Mouse (Mus musculus) hindbrain, embryonic 14.5 days (tissue): ENCODE measurements around the gene Slc25a45. TPM values are rescaled to one million over a fixed set of nuclear protein-coding genes. Genes with fewer than 3 reads are reported as not detected.
A peak's percentile ranks its signal among the peaks of the same experiment; 100 is the strongest.

Experiments used
- ATAC-seq: fragments of 200-750 bp; cut with Nextera tagmentation; 2 replicates; pipeline ENCODE4 v1.8.0; 2017; ENCODE audit warnings: moderate number of reproducible peaks, mild to moderate bottlenecking, moderate TSS enrichment, moderate library complexity; ENCODE audit not compliant: low FRiP score
- DNase-seq: peaks from one replicate; pipeline ENCODE4 v3.0.0-alpha.2; 2015; ENCODE audit warnings: low spot score
- H3K27ac ChIP-seq: fragments of 300-500 bp; sonication (generic); 2 replicates; pipeline ENCODE4 v1.5.1; 2014; ENCODE audit warnings: mild to moderate bottlenecking, moderate library complexity
- H3K27me3 ChIP-seq: fragments of 300-500 bp; sonication (generic); 2 replicates; pipeline ENCODE4 v1.6.1; 2014; ENCODE audit warnings: mild to moderate bottlenecking, low read length, mixed read lengths; ENCODE audit not compliant: control insufficient read depth, insufficient read depth
- H3K36me3 ChIP-seq: fragments of 300-500 bp; sonication (generic); replicated peaks from 2 replicates; pipeline ENCODE4 v1.6.1; 2014; ENCODE audit not compliant: control insufficient read depth, insufficient read depth
- H3K4me1 ChIP-seq: fragments of 300-500 bp; sonication (generic); replicated peaks from 2 replicates; pipeline ENCODE4 v1.6.1; 2014; ENCODE audit warnings: antibody characterized with exemption, low read length, mixed read lengths; ENCODE audit not compliant: control insufficient read depth, insufficient read depth
- H3K4me2 ChIP-seq: fragments of 300-500 bp; sonication (generic); replicated peaks from 2 replicates; pipeline ENCODE4 v1.6.1; 2014; ENCODE audit warnings: mild to moderate bottlenecking, moderate library complexity
- H3K4me3 ChIP-seq: fragments of 300-500 bp; sonication (generic); replicated peaks from 2 replicates; pipeline ENCODE4 v1.5.1; 2014; ENCODE audit warnings: mild to moderate bottlenecking, low read length
- H3K9ac ChIP-seq: fragments of 300-500 bp; sonication (generic); 2 replicates; pipeline ENCODE4 v1.6.1; 2014
- H3K9me3 ChIP-seq: fragments of 300-500 bp; sonication (generic); 2 replicates; pipeline ENCODE4 v1.6.1; 2016; ENCODE audit warnings: low read length; ENCODE audit not compliant: control insufficient read depth
- WGBS: fragments of 180-500 bp; shearing (Covaris S2); extraction: QIAGEN DNeasy Blood & Tissue Kit; methylation state at CpG from one replicate; pipeline ENCODE4 v1.1.7; 2014; 5-methylcytosine and 5-hydroxymethylcytosine counted together
- polyA plus RNA-seq: library from polyadenylated mRNA; unstranded; fragments of >200 nt; fragmentation: Nextera tagmentation; extraction: Ambion mirVana; gene quantifications from 2 replicates; pipeline ENCODE4 v1.2.1, GENCODE M21; 2014

Slc25a45 gene
- polyA plus RNA-seq, 1 experiment from 2014 or later, result 1.5 TPM

- H3K9me3 ChIP-seq, result no peaks in the 10 kb centered on the region
- H3K36me3 ChIP-seq, result peaks cover 20% of the 10 kb centered on the region
- DNase-seq (no peak), ATAC-seq (no peak)
- 22% methylated on average over 9 of the region's 9 CpGs for WGBS
- H3K4me2 ChIP-seq, result peak overlapping the region; percentile 69
- no peaks in the 10 kb centered on the region for H3K27me3 ChIP-seq
- no peak overlapping the region for H3K27ac ChIP-seq
- H3K4me3 ChIP-seq, result no peak overlapping the region; the same call in 1 of the 2 replicates
- peaks cover 16% of the 10 kb centered on the region; the same call in 1 of the 2 replicates for H3K4me1 ChIP-seq
- H3K9ac ChIP-seq, result peak overlapping the region; percentile 49
These were observed 44.1 kb downstream of the Slc25a45 start for GRCm38 (mm10) chr19:5921715-5922114.

- peak overlapping the region; percentile 49 for H3K9ac ChIP-seq
- ATAC-seq (no peak), DNase-seq (no peak)
- H3K27ac ChIP-seq, result no peak overlapping the region
- H3K36me3 ChIP-seq, result peaks cover 13% of the 10 kb centered on the region
- H3K4me1 ChIP-seq, result peaks cover 16% of the 10 kb centered on the region; the same call in 1 of the 2 replicates
- no peaks in the 10 kb centered on the region for H3K9me3 ChIP-seq
- H3K27me3 ChIP-seq, result no peaks in the 10 kb centered on the region
- WGBS, result 80% methylated on average over 15 of the region's 15 CpGs
- H3K4me3 ChIP-seq, result no peak overlapping the region; the same call in 1 of the 2 replicates
- H3K4me2 ChIP-seq, result peak overlapping the region; percentile 69
These were observed 44.7 kb downstream of the Slc25a45 start for GRCm38 (mm10) chr19:5922119-5922942.

- no peak overlapping the region for H3K9ac ChIP-seq
- H3K27me3 ChIP-seq, result no peaks in the 10 kb centered on the region
- no peak overlapping the region for H3K4me3 ChIP-seq
- peaks cover 7% of the 10 kb centered on the region for H3K36me3 ChIP-seq
- no peak for ATAC-seq
- H3K4me1 ChIP-seq, result peaks cover 16% of the 10 kb centered on the region; the same call in 1 of the 2 replicates
- H3K4me2 ChIP-seq, result peak overlapping the region; percentile 69
- H3K9me3 ChIP-seq, result no peaks in the 10 kb centered on the region
- 88% methylated on average over 3 of the region's 3 CpGs for WGBS
- DNase-seq, result no peak
- H3K27ac ChIP-seq, result no peak overlapping the region
These were observed 45.4 kb downstream of the Slc25a45 start for GRCm38 (mm10) chr19:5922963-5923362.

GRCm38 (mm10) chr19:5923990-5924712 lies 46.5 kb downstream of the Slc25a45 start:
- no peaks in the 10 kb centered on the region for H3K9me3 ChIP-seq
- H3K27ac ChIP-seq, result peak overlapping the region; percentile 74
- peaks cover 16% of the 10 kb centered on the region; the same call in 1 of the 2 replicates for H3K4me1 ChIP-seq
- under 1% methylated on average over 38 of the region's 38 CpGs for WGBS
- peak overlapping the region; percentile 69 for H3K4me2 ChIP-seq
- peak overlapping the region; percentile 70 for H3K9ac ChIP-seq
- DNase-seq (peak; percentile 94), ATAC-seq (peak; percentile 75)
- peak overlapping the region; percentile 61 for H3K4me3 ChIP-seq
- no peaks in the 10 kb centered on the region for H3K27me3 ChIP-seq
- H3K36me3 ChIP-seq, result no peaks in the 10 kb centered on the region

GRCm38 (mm10) chr19:5924713-5925093 lies 47.1 kb downstream of the Slc25a45 start, which contains the start of gene Cdc42ep2:
Cdc42ep2 (minus strand) TSS chr19:5924816.
- H3K27ac ChIP-seq, result peak within 1 kb of the TSS; percentile 74
- DNase-seq (peak; percentile 92), ATAC-seq (peak; percentile 93)
- H3K27me3 ChIP-seq, result no peaks in the 10 kb centered on the region
- peak within 1 kb of the TSS; percentile 70 for H3K9ac ChIP-seq
- H3K4me2 ChIP-seq, result peak within 1 kb of the TSS; percentile 69
- peak within 1 kb of the TSS; percentile 61 for H3K4me3 ChIP-seq
- WGBS, result under 1% methylated on average over 18 of the region's 18 CpGs
- H3K36me3 ChIP-seq, result no peaks in the 10 kb centered on the region
- H3K9me3 ChIP-seq, result no peaks in the 10 kb centered on the region
- H3K4me1 ChIP-seq, result peaks cover 16% of the 10 kb centered on the region; the same call in 1 of the 2 replicates

GRCm38 (mm10) chr19:5925311-5925855 lies 47.8 kb downstream of the Slc25a45 start:
- DNase-seq, result no peak
- ATAC-seq, result no peak
- peak overlapping the region; percentile 70 for H3K9ac ChIP-seq
- H3K36me3 ChIP-seq, result no peaks in the 10 kb centered on the region
- H3K4me3 ChIP-seq, result peak overlapping the region; percentile 61
- H3K27me3 ChIP-seq, result no peaks in the 10 kb centered on the region
- no peak overlapping the region for H3K27ac ChIP-seq
- H3K4me2 ChIP-seq, result peak overlapping the region; percentile 69
- 36% methylated on average over 11 of the region's 11 CpGs for WGBS
- peaks cover 16% of the 10 kb centered on the region; the same call in 1 of the 2 replicates for H3K4me1 ChIP-seq
- no peaks in the 10 kb centered on the region for H3K9me3 ChIP-seq

GRCm38 (mm10) chr19:5927026-5927425 lies 49.4 kb downstream of the Slc25a45 start:
- WGBS, result 77% methylated on average over 11 of the region's 11 CpGs
- Histone ChIP-seq H3K4me3 (no peak overlapping the region), H3K36me3 (no peaks in the 10 kb centered on the region), H3K27ac (no peak overlapping the region), H3K4me2 (no peak overlapping the region), H3K9ac (no peak overlapping the region), H3K27me3 (no peaks in the 10 kb centered on the region), H3K9me3 (no peaks in the 10 kb centered on the region), H3K4me1 (peaks cover 10% of the 10 kb centered on the region; the same call in 1 of the 2 replicates)
- no peak for ATAC-seq
- DNase-seq, result peak; percentile 20

GRCm38 (mm10) chr19:5927532-5927931 lies 49.9 kb downstream of the Slc25a45 start:
- no peak overlapping the region for H3K4me3 ChIP-seq
- peaks cover 6% of the 10 kb centered on the region; the same call in 1 of the 2 replicates for H3K4me1 ChIP-seq
- 78% methylated on average over 8 of the region's 8 CpGs for WGBS
- H3K9ac ChIP-seq, result no peak overlapping the region
- H3K27me3 ChIP-seq, result no peaks in the 10 kb centered on the region
- DNase-seq (no peak), ATAC-seq (no peak)
- H3K4me2 ChIP-seq, result no peak overlapping the region
- H3K9me3 ChIP-seq, result no peaks in the 10 kb centered on the region
- H3K27ac ChIP-seq, result no peak overlapping the region
- H3K36me3 ChIP-seq, result no peaks in the 10 kb centered on the region

GRCm38 (mm10) chr19:5928104-5928503 lies 50.5 kb downstream of the Slc25a45 start:
- H3K9me3 ChIP-seq, result no peaks in the 10 kb centered on the region

More at GRCm38 (mm10) chr19:5928104-5928503, 50.5 kb downstream of the Slc25a45 start:
- Histone ChIP-seq H3K27ac (no peak overlapping the region), H3K4me2 (no peak overlapping the region), H3K36me3 (no peaks in the 10 kb centered on the region), H3K27me3 (no peaks in the 10 kb centered on the region), H3K9ac (no peak overlapping the region), H3K4me3 (no peak overlapping the region), H3K4me1 (peaks cover 6% of the 10 kb centered on the region; the same call in 1 of the 2 replicates)
- WGBS, result 89% methylated on average over 6 of the region's 6 CpGs
- DNase-seq, result no peak
- ATAC-seq, result no peak
